In genomic region chr4:103085237-103085636, GRCm38 (mm10) we compare ENCODE assay signal across 25 mouse cellular contexts. TPM values are rescaled to one million over a fixed set of nuclear protein-coding genes. Genes with fewer than 3 reads are reported as not detected.
A peak's percentile ranks its signal among the peaks of the same experiment; 100 is the strongest.
DNase-seq lines count a peak whose midpoint lies in the region; ATAC-seq and TF ChIP-seq lines count a peak whose summit lies in the region.
"Had no signal": no experiment of that assay in that cellular context is flagged by ENCODE, and none has a peak within 500 bp of the region (broad histone marks: within the 10 kb centered on the region; RNA-seq: fewer than 3 reads in every experiment).

No protein-coding gene starts in this region.

- H3K4me1 ChIP-seq in intestine, postnatal 0 days (replicated peaks; ENCODE audit: control insufficient read depth, insufficient read depth, low read length) = no peaks in the 10 kb centered on the region
- no peaks in the 10 kb centered on the region for H3K4me1 ChIP-seq in intestine, embryonic 16.5 days (ENCODE audit: control insufficient read depth, insufficient read depth, low read length)
- H3K4me1 ChIP-seq in forebrain, embryonic 14.5 days (ENCODE audit: control insufficient read depth, insufficient read depth, low read length) = no peaks in the 10 kb centered on the region
- H3K4me1 ChIP-seq in forebrain, embryonic 12.5 days = no peaks in the 10 kb centered on the region
- H3K4me1 ChIP-seq: heart, embryonic 15.5 days; hindbrain, embryonic 15.5 days; limb, embryonic 15.5 days had no signal

- H3K27ac ChIP-seq in intestine, postnatal 0 days (ENCODE audit: low read depth, low read length) = no peak overlapping the region
- no peak overlapping the region for H3K27ac ChIP-seq in intestine, embryonic 16.5 days (ENCODE audit: low read length)
- H3K27ac ChIP-seq in forebrain, embryonic 14.5 days (ENCODE audit: low read depth, low read length) = no peak overlapping the region
- H3K27ac ChIP-seq in forebrain, embryonic 12.5 days = no peak overlapping the region
- H3K27ac ChIP-seq: heart, embryonic 15.5 days; hindbrain, embryonic 15.5 days; limb, embryonic 15.5 days had no signal

- H3K4me2 ChIP-seq in intestine, postnatal 0 days (replicated peaks; ENCODE audit: low read depth) = no peak overlapping the region
- no peak overlapping the region for H3K4me2 ChIP-seq in intestine, embryonic 16.5 days (ENCODE audit: low read depth, low read length)
- no peak overlapping the region for H3K4me2 ChIP-seq in forebrain, embryonic 14.5 days (ENCODE audit: low read length)
- no peak overlapping the region for H3K4me2 ChIP-seq in forebrain, embryonic 12.5 days
- H3K4me2 ChIP-seq: heart, embryonic 15.5 days; hindbrain, embryonic 15.5 days; limb, embryonic 15.5 days had no signal

- H3K9me3 ChIP-seq in intestine, postnatal 0 days (ENCODE audit: control insufficient read depth) = no peaks in the 10 kb centered on the region
- no peaks in the 10 kb centered on the region for H3K9me3 ChIP-seq in intestine, embryonic 16.5 days (ENCODE audit: control insufficient read depth, low read length)
- no peaks in the 10 kb centered on the region for H3K9me3 ChIP-seq in forebrain, embryonic 14.5 days (replicated peaks; ENCODE audit: control insufficient read depth, low read length)
- no peaks in the 10 kb centered on the region for H3K9me3 ChIP-seq in forebrain, embryonic 12.5 days
- H3K9me3 ChIP-seq: heart, embryonic 15.5 days; hindbrain, embryonic 15.5 days; limb, embryonic 15.5 days had no signal

- TF ChIP-seq CTCF in intestine, postnatal 0 days (IDR thresholded peaks at IDR 0.05; ENCODE audit: low read depth) = peak; percentile 25; the same call in 1 of the 2 replicates

- no peaks in the 10 kb centered on the region for H3K36me3 ChIP-seq in intestine, postnatal 0 days (ENCODE audit: control insufficient read depth, insufficient read depth)
- no peaks in the 10 kb centered on the region for H3K36me3 ChIP-seq in intestine, embryonic 16.5 days (ENCODE audit: control insufficient read depth, insufficient read depth, low read length)
- no peaks in the 10 kb centered on the region for H3K36me3 ChIP-seq in forebrain, embryonic 14.5 days (ENCODE audit: control insufficient read depth, insufficient read depth, low read length)
- H3K36me3 ChIP-seq in forebrain, embryonic 12.5 days (replicated peaks) = no peaks in the 10 kb centered on the region
- H3K36me3 ChIP-seq: heart, embryonic 15.5 days; limb, embryonic 15.5 days had no signal

- DNase-seq in B cell, adult 2 months = peak; percentile 2 to 5
- peak; percentile 32 for DNase-seq in ES-CJ7 (ENCODE audit: low read depth, low spot score)
- peak; percentile 4 for DNase-seq in c-Kit-positive CD71-positive TER-119-positive erythroid progenitor cells, embryonic 14.5 days (ENCODE audit: low spot score)
- no peak for DNase-seq in urinary bladder, postnatal 4 days (ENCODE audit: low spot score in 2 of 2)
- DNase-seq in forebrain, embryonic 14.5 days (ENCODE audit: low spot score) = no peak
- DNase-seq: adrenal gland, adult 8-10 months; cerebellum, postnatal 10 days; gastrocnemius, postnatal 14 days; heart, adult 18-20 months; heart, postnatal 4 days; kidney, adult 11 months; kidney, postnatal 10 days; lung, adult 2 months; lung, postnatal 4 days; midbrain, embryonic 14.5 days; spleen, adult 18-20 months had no signal

- H3K9ac ChIP-seq in intestine, postnatal 0 days (ENCODE audit: low read depth, low read length) = no peak overlapping the region
- no peak overlapping the region for H3K9ac ChIP-seq in intestine, embryonic 16.5 days (ENCODE audit: low read depth, low read length)
- no peak overlapping the region for H3K9ac ChIP-seq in forebrain, embryonic 14.5 days (ENCODE audit: low read length)
- no peak overlapping the region for H3K9ac ChIP-seq in forebrain, embryonic 12.5 days
- H3K9ac ChIP-seq: heart, embryonic 15.5 days; hindbrain, embryonic 15.5 days; limb, embryonic 15.5 days had no signal

- no peak for ATAC-seq in intestine, postnatal 0 days
- ATAC-seq in intestine, embryonic 16.5 days = no peak
- no peak for ATAC-seq in forebrain, embryonic 14.5 days
- no peak for ATAC-seq in forebrain, embryonic 12.5 days (ENCODE audit: low FRiP score)

- H3K27me3 ChIP-seq in intestine, postnatal 0 days (replicated peaks; ENCODE audit: control insufficient read depth, insufficient read depth, low read length) = no peaks in the 10 kb centered on the region
- no peaks in the 10 kb centered on the region for H3K27me3 ChIP-seq in intestine, embryonic 16.5 days (replicated peaks; ENCODE audit: control insufficient read depth, insufficient read depth, low read length)
- H3K27me3 ChIP-seq in forebrain, embryonic 14.5 days (replicated peaks; ENCODE audit: control insufficient read depth, insufficient read depth, low read length) = no peaks in the 10 kb centered on the region
- H3K27me3 ChIP-seq in forebrain, embryonic 12.5 days = no peaks in the 10 kb centered on the region
- H3K27me3 ChIP-seq: heart, embryonic 15.5 days; hindbrain, embryonic 15.5 days; limb, embryonic 15.5 days had no signal

- 92% methylated on average over 5 of the region's 5 CpGs for WGBS in intestine, postnatal 0 days
- 91% methylated on average over 5 of the region's 5 CpGs for WGBS in intestine, embryonic 16.5 days
- WGBS in forebrain, embryonic 14.5 days = 94% methylated on average over 5 of the region's 5 CpGs
- WGBS in forebrain, embryonic 12.5 days = 96% methylated on average over 5 of the region's 5 CpGs

- H3K4me3 ChIP-seq in intestine, postnatal 0 days (ENCODE audit: low read depth, low read length) = no peak overlapping the region
- H3K4me3 ChIP-seq in intestine, embryonic 16.5 days (ENCODE audit: low read length) = no peak overlapping the region
- H3K4me3 ChIP-seq in forebrain, embryonic 14.5 days (ENCODE audit: low read depth, low read length) = no peak overlapping the region
- H3K4me3 ChIP-seq in forebrain, embryonic 12.5 days (replicated peaks) = no peak overlapping the region
- H3K4me3 ChIP-seq: heart, embryonic 15.5 days; hindbrain, embryonic 15.5 days; limb, embryonic 15.5 days; myocyte had no signal

RNA-seq across cellular contexts. Expression of gene Mier1, which starts 29.0 kb away (rescaled TPM):
- polyA plus RNA-seq in intestine, postnatal 0 days (2015; fragmentation: Nextera tagmentation; extraction: Ambion mirVana) = 29.5 and 37.3 TPM in 2 replicates
- 22.9 and 29.8 TPM in 2 replicates for polyA plus RNA-seq in intestine, embryonic 16.5 days (2015; fragmentation: Nextera tagmentation; extraction: Ambion mirVana)
- 22.5 and 27.1 TPM in 2 replicates for polyA plus RNA-seq in forebrain, embryonic 14.5 days (2014; fragmentation: Nextera tagmentation; extraction: Ambion mirVana)
- 41.6 and 43.3 TPM in 2 replicates for polyA plus RNA-seq in forebrain, embryonic 12.5 days (2016; fragmentation: Nextera tagmentation; extraction: Ambion mirVana)

RNA-seq across cellular contexts. Expression of gene Wdr78, which starts 29.1 kb away (rescaled TPM):
- 0.30 and 0.37 TPM in 2 replicates for polyA plus RNA-seq in intestine, postnatal 0 days (2015; fragmentation: Nextera tagmentation; extraction: Ambion mirVana)
- 1.2 and 1.7 TPM in 2 replicates for polyA plus RNA-seq in intestine, embryonic 16.5 days (2015; fragmentation: Nextera tagmentation; extraction: Ambion mirVana)
- polyA plus RNA-seq in forebrain, embryonic 14.5 days (2014; fragmentation: Nextera tagmentation; extraction: Ambion mirVana) = 3.4 and 5.3 TPM in 2 replicates
- polyA plus RNA-seq in forebrain, embryonic 12.5 days (2016; fragmentation: Nextera tagmentation; extraction: Ambion mirVana) = 5.6 and 5.8 TPM in 2 replicates

RNA-seq across cellular contexts. Expression of gene Insl5, which starts 58.6 kb away (rescaled TPM):
- polyA plus RNA-seq in intestine, postnatal 0 days (2015; fragmentation: Nextera tagmentation; extraction: Ambion mirVana) = 14.0 and 18.0 TPM in 2 replicates
- polyA plus RNA-seq in intestine, embryonic 16.5 days (2015; fragmentation: Nextera tagmentation; extraction: Ambion mirVana) = 1.3 and 2.7 TPM in 2 replicates
- polyA plus RNA-seq in forebrain, embryonic 14.5 days (2014; fragmentation: Nextera tagmentation; extraction: Ambion mirVana) = not detected in 2 replicates
- not detected in 2 replicates for polyA plus RNA-seq in forebrain, embryonic 12.5 days (2016; fragmentation: Nextera tagmentation; extraction: Ambion mirVana)
- polyA plus RNA-seq: embryonic facial prominence, embryonic 14.5 days; heart, embryonic 15.5 days; limb, embryonic 15.5 days; lung, adult 2 months; midbrain, embryonic 14.5 days; myocyte; stomach, embryonic 14.5 days had no signal

Comparison
In these comparisons a context has a peak if more than half of its experiments do, and no peak if none do; other contexts are left out.
1. DNase-seq: peak in B cell, adult 2 months (2 of 2), ES-CJ7 (single experiment) and c-Kit-positive CD71-positive TER-119-positive erythroid progenitor cells, embryonic 14.5 days (single experiment); none in urinary bladder, postnatal 4 days (0 of 2) and forebrain, embryonic 14.5 days (single experiment).